Mouse (Mus musculus) embryonic facial prominence, embryonic 10.5 days (tissue): Measurements from ENCODE around the gene Syngr3. TPM values are rescaled to one million over a fixed set of nuclear protein-coding genes. Genes with fewer than 3 reads are reported as not detected.

Experiments
- DNase-seq: peaks from one replicate; pipeline ENCODE4 v3.0.0-alpha.2; 2017; ENCODE audit warnings: low spot score
- H3K27ac ChIP-seq: fragments of 300-500 bp; sonication (generic); replicated peaks from 2 replicates; pipeline ENCODE4 v1.5.1; 2016; ENCODE audit warnings: mild to moderate bottlenecking
- H3K27me3 ChIP-seq: fragments of 300-500 bp; sonication (generic); replicated peaks from 2 replicates; pipeline ENCODE4 v1.6.1; 2016; ENCODE audit warnings: low read depth, mild to moderate bottlenecking; ENCODE audit not compliant: poor library complexity, severe bottlenecking
- H3K36me3 ChIP-seq: fragments of 300-500 bp; sonication (generic); replicated peaks from 2 replicates; pipeline ENCODE4 v1.6.1; 2016; ENCODE audit warnings: mild to moderate bottlenecking, moderate library complexity
- H3K4me1 ChIP-seq: fragments of 300-500 bp; sonication (generic); 2 replicates; pipeline ENCODE4 v1.6.1; 2016
- H3K4me3 ChIP-seq: fragments of 300-500 bp; sonication (generic); 2 replicates; pipeline ENCODE4 v1.5.1; 2016; ENCODE audit warnings: mild to moderate bottlenecking, moderate library complexity
- H3K9me3 ChIP-seq: fragments of 300-500 bp; sonication (generic); 2 replicates; pipeline ENCODE4 v1.6.1; 2016; ENCODE audit warnings: mild to moderate bottlenecking
- WGBS: fragments of 180-500 bp; shearing (Covaris S2); methylation state at CpG from one replicate; pipeline ENCODE4 v1.1.7; 2016; 5-methylcytosine and 5-hydroxymethylcytosine counted together
- polyA plus RNA-seq: library from polyadenylated mRNA; unstranded; fragments of >200 nt; fragmentation: Nextera tagmentation; extraction: Ambion mirVana; gene quantifications from 2 replicates; pipeline ENCODE4 v1.2.1, GENCODE M21; 2016

The Syngr3 gene
- polyA plus RNA-seq: 6.0 and 8.1 TPM in 2 replicates

DNA sequence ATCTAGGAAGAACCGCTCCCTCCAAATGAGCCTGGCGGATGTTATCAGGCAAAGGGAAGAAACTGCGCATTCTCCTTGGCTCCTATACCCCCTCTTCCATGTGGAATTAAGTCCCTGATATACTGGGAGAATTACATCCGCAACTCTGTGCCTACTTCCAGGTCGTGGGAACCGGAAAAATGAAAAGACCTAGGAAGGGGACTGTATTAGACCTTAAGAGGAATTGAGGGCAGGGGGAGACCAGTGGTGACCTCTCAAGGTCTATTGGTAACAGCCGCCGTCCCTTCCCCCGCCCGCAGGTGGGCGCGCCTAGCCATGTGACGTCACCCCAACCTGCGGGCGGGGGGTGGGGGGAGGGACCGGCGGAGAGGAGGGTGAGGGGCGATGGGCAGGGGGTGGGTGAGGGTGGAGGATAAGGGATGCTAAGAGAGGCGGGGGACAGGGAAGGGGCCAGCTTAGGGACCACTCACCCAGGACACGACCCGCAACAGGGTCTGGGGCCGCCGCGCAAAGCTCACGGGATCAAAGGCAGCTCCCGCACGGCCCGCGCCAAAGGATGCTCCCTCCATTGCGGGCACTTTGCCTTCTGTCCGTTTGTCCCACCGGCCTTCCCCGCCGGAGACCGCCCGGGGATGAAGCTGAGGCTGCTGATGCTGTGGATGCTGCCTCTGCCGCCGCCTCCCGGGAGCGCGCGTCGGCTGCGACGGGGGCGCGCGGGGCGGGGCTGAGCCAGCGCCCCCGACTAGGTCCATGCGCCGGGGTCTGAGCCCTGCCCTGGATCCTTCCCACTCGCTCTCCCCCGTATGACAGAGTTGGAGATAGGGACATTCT, at the start of gene Syngr3:
Syngr3 (minus strand) TSS at position 705 of the 831 bp plus-strand sequence.
- H3K36me3 ChIP-seq: peaks cover 23% of the 10 kb centered on the region
- peak; percentile 57 for DNase-seq
- peak within 1 kb of the TSS; percentile 66 for H3K27ac ChIP-seq
- H3K9me3 ChIP-seq: no peaks in the 10 kb centered on the region
- H3K4me3 ChIP-seq: peak within 1 kb of the TSS; percentile 80
- WGBS: under 1% methylated on average over 55 of the region's 55 CpGs
- peaks cover 35% of the 10 kb centered on the region for H3K4me1 ChIP-seq
- peaks cover 58% of the 10 kb centered on the region for H3K27me3 ChIP-seq

DNA sequence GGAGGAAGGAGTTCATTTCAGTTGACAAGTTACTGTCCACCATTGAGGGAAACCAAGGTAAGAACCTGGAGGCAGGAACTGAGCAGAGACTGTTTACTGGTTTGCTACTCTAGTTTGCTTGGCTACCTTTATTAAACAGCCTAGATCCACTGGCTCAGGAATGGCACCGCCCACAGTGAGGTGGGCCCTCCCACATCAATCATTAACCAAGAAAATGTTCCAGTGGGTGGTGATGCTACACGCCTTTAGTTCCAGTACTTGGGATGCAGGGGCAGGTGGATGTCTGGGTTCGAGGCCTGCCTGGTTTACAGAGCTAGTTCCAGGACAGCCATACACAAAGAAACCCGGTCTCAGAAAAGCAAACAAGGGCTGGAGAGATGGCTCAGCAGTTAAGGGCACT, 48.5 kb upstream of the Syngr3 start:
- WGBS: 82% methylated on average over 4 of the region's 4 CpGs
- H3K4me3 ChIP-seq: no peak overlapping the region
- no peak for DNase-seq

DNA sequence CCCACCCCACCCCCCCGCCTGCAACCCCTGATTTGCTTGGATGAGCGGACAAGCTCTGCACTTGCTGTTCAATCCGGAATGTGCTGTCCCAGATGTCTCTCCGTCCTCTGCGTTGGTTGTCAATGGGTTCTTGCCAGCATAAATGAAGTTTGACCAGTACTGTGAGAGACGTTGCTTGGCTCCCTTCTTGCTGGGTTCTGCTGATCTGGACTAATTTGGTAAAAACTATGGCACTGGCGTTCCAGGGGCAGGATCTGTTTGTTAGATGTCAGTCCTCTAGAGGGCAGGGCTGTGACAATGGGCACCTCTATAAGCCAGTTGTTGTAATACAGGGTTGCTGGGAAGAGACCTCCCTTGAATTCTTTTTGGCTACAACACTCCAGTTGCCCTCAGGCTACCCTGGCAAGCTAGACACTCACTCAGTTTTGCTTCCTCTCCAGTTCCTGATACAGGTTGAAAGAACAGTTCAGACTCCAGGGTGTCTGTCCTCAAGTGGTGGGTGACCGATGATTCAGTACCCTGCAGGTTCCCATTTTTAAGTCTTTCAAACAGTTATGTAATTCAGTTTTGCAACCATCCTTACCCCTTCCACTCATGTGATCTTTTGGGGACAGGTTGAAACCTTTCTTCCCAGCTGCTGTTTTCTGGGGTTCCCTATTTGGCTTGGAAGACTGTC, 47.5 kb upstream of the Syngr3 start:
- H3K4me1 ChIP-seq: peaks cover 23% of the 10 kb centered on the region
- H3K36me3 ChIP-seq: peaks cover 16% of the 10 kb centered on the region
- no peaks in the 10 kb centered on the region for H3K9me3 ChIP-seq
- H3K4me3 ChIP-seq: peak overlapping the region; percentile 79
- no peak for DNase-seq
- WGBS: 24% methylated on average over 8 of the region's 8 CpGs
- H3K27me3 ChIP-seq: peaks cover 10% of the 10 kb centered on the region; the same call in 1 of the 2 replicates
- peak overlapping the region; percentile 82; the same call in 1 of the 2 replicates for H3K27ac ChIP-seq

More for the DNA sequence above, 48.5 kb upstream of the Syngr3 start:
- no peaks in the 10 kb centered on the region for H3K9me3 ChIP-seq
- peaks cover 16% of the 10 kb centered on the region for H3K36me3 ChIP-seq
- no peak overlapping the region for H3K27ac ChIP-seq
- peaks cover 6% of the 10 kb centered on the region; the same call in 1 of the 2 replicates for H3K27me3 ChIP-seq
- peaks cover 23% of the 10 kb centered on the region for H3K4me1 ChIP-seq

- peaks cover 11% of the 10 kb centered on the region; the same call in 1 of the 2 replicates for H3K36me3 ChIP-seq
- no peaks in the 10 kb centered on the region for H3K9me3 ChIP-seq
- peak within 1 kb of the TSS; percentile 82 for H3K27ac ChIP-seq
- H3K4me1 ChIP-seq: peaks cover 23% of the 10 kb centered on the region
- peaks cover 15% of the 10 kb centered on the region; the same call in 1 of the 2 replicates for H3K27me3 ChIP-seq
- DNase-seq: peak; percentile 96
- H3K4me3 ChIP-seq: peak within 1 kb of the TSS; percentile 79
- 2% methylated on average over 29 of the region's 29 CpGs for WGBS
These were observed 46.7 kb upstream of the Syngr3 start, which contains the start of gene Msrb1 for GRCm38 (mm10) chr17:24736330-24737051. Gene Msrb1 (plus strand): TSS chr17:24736642.

DNA sequence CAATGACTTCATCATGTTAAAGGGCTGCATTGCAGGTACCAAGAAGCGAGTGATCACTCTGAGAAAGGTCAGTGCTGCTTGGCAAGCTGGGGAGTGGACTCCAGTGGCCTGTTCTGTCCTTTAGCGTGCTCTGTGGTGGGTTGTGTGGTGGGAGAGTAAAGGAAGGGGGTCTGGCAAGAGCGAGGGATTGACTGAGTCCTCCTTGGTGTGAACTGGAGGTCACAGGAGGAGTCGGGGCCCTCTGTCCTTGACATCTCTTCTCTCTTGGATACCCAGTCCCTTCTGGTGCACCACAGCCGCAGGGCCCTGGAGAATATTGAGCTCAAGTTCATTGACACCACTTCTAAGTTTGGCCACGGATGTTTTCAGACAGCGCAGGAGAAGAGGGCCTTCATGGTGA, 45.7 kb upstream of the Syngr3 start:
- H3K9me3 ChIP-seq: no peaks in the 10 kb centered on the region
- DNase-seq: no peak
- no peak overlapping the region for H3K27ac ChIP-seq
- 87% methylated on average over 7 of the region's 7 CpGs for WGBS
- H3K4me1 ChIP-seq: peaks cover 23% of the 10 kb centered on the region
- H3K4me3 ChIP-seq: peak overlapping the region; percentile 79; the same call in 1 of the 2 replicates
- H3K27me3 ChIP-seq: peaks cover 15% of the 10 kb centered on the region; the same call in 1 of the 2 replicates
- H3K36me3 ChIP-seq: peaks cover 6% of the 10 kb centered on the region; the same call in 1 of the 2 replicates

GRCm38 (mm10) chr17:24734513-24734912, 44.8 kb upstream of the Syngr3 start:
- Histone ChIP-seq H3K4me3 (no peak overlapping the region), H3K36me3 (no peaks in the 10 kb centered on the region), H3K4me1 (peaks cover 23% of the 10 kb centered on the region), H3K27ac (no peak overlapping the region), H3K9me3 (no peaks in the 10 kb centered on the region), H3K27me3 (peaks cover 15% of the 10 kb centered on the region; the same call in 1 of the 2 replicates)
- DNase-seq: no peak
- 83% methylated on average over 1 of the region's 1 CpGs for WGBS

- no peak overlapping the region for H3K27ac ChIP-seq
- WGBS: 90% methylated on average over 21 of the region's 21 CpGs
- peaks cover 15% of the 10 kb centered on the region; the same call in 1 of the 2 replicates for H3K27me3 ChIP-seq
- no peaks in the 10 kb centered on the region for H3K9me3 ChIP-seq
- H3K4me1 ChIP-seq: peaks cover 23% of the 10 kb centered on the region
- no peak for DNase-seq
- no peaks in the 10 kb centered on the region for H3K36me3 ChIP-seq
- no peak overlapping the region for H3K4me3 ChIP-seq
These were observed 43.8 kb upstream of the Syngr3 start for GRCm38 (mm10) chr17:24733434-24734050.

- no peak for DNase-seq
- Histone ChIP-seq H3K4me1 (peaks cover 19% of the 10 kb centered on the region), H3K27ac (no peak overlapping the region), H3K27me3 (peaks cover 15% of the 10 kb centered on the region; the same call in 1 of the 2 replicates), H3K9me3 (no peaks in the 10 kb centered on the region), H3K4me3 (no peak overlapping the region), H3K36me3 (no peaks in the 10 kb centered on the region)
- WGBS: 81% methylated on average over 12 of the region's 12 CpGs
These were observed 42.6 kb upstream of the Syngr3 start for GRCm38 (mm10) chr17:24732233-24732935.

GRCm38 (mm10) chr17:24730787-24731186, 41.0 kb upstream of the Syngr3 start:
- Histone ChIP-seq H3K27me3 (peaks cover 15% of the 10 kb centered on the region; the same call in 1 of the 2 replicates), H3K36me3 (no peaks in the 10 kb centered on the region), H3K4me3 (no peak overlapping the region), H3K27ac (no peak overlapping the region), H3K4me1 (peaks cover 3% of the 10 kb centered on the region), H3K9me3 (no peaks in the 10 kb centered on the region)
- 82% methylated on average over 14 of the region's 14 CpGs for WGBS
- DNase-seq: no peak

DNA sequence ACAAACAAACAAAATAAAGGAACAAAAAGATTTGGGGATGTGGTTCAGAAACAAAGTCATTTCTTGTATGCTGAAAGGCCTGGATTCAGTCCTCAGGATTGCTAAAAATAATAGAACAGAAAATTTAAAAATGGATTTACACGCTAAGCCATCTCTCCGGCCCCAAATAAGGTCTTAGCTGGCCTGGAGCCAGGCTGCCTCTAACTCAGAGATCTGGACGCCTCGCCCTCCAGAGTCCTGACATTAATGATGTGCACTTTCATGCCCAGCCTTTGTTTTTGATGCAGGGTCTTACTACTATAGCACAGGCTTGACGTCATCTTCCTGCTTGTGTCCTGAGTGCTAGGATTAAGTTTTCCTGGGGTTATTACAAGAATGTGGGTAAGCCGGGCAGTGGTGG, 39.3 kb upstream of the Syngr3 start:
- H3K4me1 ChIP-seq: peaks cover 5% of the 10 kb centered on the region
- H3K9me3 ChIP-seq: no peaks in the 10 kb centered on the region
- H3K27me3 ChIP-seq: peaks cover 15% of the 10 kb centered on the region; the same call in 1 of the 2 replicates
- no peak overlapping the region for H3K27ac ChIP-seq
- 90% methylated on average over 6 of the region's 6 CpGs for WGBS
- no peak overlapping the region for H3K4me3 ChIP-seq
- no peak for DNase-seq
- no peaks in the 10 kb centered on the region for H3K36me3 ChIP-seq

- Histone ChIP-seq H3K4me1 (peaks cover 12% of the 10 kb centered on the region), H3K36me3 (no peaks in the 10 kb centered on the region), H3K27ac (no peak overlapping the region), H3K4me3 (no peak overlapping the region), H3K9me3 (no peaks in the 10 kb centered on the region), H3K27me3 (0 out of 2 replicates have a peak, but pooled peaks cover 9% of the 10 kb centered on the region)
- no peak for DNase-seq
- 74% methylated on average over 17 of the region's 17 CpGs for WGBS
These were observed 38.4 kb upstream of the Syngr3 start for GRCm38 (mm10) chr17:24728184-24728583.
